Mouse (Mus musculus) spleen, embryonic (tissue): Measurements from ENCODE around the gene Zbtb22.
"Not testable (repeated sequence)": the region's sequence is repeated elsewhere in the genome, so short reads cannot be mapped to it uniquely, and the experiment has no call there.

Experiments used
- CTCF ChIA-PET: fragments of 350-600 bp; sonication (Branson Sonifier 250); formaldehyde crosslinking; loops from one replicate; lab custom pipeline; 2022; lab: Charles Lee

Zbtb22 gene

DNA sequence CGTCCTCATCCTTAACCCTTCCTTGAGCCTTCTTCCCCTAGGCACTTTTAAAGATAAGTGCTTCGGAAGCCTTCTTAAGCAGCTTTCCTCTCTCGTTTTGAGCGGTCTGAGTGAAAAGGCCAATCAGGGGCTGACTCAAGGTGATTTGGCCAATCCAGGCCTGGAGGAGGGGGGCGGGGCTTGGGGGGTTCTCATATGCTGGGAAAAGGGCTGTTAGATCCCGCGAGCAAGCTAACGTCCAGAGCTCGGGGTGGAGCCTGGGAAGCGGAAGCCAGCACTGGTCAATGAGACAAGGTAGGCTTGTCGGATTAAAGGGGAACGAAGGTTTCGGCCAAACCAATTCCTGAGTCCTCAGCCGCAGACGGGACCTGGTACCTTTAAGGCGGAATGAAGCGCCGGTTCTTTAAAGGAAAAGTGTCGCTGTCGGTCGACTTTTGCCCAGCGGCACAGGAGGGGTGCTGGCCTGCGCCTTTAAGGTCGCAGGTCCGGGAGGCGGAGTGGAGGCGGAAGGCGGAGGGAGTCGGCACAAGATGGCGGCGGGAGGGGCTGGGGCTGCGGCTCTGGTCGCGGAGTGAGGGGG lies at the start of gene Zbtb22, which contains the start of gene Tapbp:
Gene Zbtb22, plus strand, starts transcription at position 234 of the 580 bp plus-strand sequence.
Gene Tapbp, plus strand, starts transcription at position 229 of the 580 bp plus-strand sequence.
- CTCF ChIA-PET: interaction anchor here (0.6 to 1.4 kb wide), 2 partner anchors 18 to 1290 kb away, joined by 3 to 6 read pairs; no protein-coding TSS in a partner anchor

DNA sequence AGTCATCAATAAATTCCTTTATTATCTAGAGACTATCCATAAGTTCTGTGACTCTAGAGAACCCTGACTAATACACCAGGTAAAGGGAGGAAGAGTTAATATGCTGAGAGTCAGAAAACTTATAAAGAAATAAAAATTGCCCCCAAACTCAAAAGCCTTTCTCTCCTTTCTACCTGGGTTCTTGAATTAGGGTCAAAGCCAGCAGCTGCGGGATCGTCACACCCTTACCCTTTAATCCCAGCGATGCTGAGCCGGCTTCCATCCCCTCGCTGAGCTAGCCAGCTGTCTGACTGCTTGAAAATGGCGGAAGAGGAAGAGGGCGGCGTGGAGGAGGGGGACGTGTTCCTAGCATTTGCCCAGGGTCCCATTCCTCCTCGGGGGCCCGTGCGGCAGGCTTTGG lies 42.2 kb upstream of the Zbtb22 start, which contains the start of gene Gm7029:
Gene Gm7029, plus strand, starts transcription at position 301 of the 400 bp plus-strand sequence.
- CTCF ChIA-PET: not testable (repeated sequence)

DNA sequence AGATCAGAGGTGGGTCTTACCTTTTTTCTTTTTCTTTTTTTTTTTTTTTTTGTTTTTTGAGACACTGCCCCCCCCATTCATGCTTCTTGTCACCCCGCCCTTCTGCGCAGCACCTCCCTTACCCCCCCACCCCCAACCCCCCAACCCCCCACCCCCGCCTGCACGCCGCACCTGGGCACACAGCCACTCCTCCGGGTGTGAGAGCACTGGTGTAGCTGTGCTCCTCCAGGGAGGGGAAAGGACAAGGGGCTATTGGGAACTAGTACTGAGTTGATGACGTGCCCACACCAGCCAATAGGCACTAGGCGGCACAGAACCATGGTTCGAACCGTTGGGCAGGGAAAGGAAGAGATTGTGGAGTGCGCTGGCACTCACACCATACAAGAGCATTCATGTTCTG lies 41.3 kb upstream of the Zbtb22 start:
- CTCF ChIA-PET: no interaction called here

DNA sequence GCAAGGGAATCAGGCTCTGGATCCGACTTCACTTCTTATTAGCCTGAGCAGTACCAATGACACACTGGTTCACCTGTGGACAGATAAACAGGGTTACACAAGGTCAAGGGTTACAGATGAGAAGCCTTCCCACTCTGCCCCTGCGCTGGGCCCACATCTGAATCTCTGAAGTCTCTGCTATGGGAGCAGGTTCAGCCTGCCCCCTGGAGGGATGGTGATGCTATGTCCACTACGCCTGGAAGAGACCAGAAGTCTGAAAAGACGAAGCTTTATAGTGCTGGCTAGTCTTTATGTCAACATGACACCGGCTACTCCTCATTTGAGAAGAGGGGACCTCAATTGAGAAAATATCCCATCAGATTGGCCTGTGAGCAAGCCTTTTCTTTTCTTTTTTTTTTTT lies 39.9 kb upstream of the Zbtb22 start:
- CTCF ChIA-PET: not testable (repeated sequence)

- CTCF ChIA-PET: not testable (repeated sequence)
Measured at GRCm38 (mm10) chr17:33884320-33884719, 31.4 kb upstream of the Zbtb22 start.

DNA sequence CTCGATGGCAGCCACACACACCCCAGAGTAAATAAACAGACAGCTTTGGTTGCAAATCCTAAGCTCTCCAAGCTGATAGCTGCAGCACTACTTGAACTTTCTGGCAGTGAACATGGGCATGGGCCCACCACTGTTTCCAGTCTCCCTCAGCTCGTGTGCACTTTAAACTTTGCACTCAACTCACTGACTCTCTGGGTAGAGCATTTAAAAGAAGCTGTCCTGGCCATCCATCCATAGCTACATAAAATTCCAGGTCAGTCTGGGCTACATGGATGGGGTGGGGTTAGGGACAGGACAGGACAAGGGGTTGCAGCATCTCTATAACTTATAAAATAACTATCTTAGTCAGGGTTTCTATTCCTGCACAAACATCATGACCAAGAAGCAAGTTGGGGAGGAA lies 27.9 kb upstream of the Zbtb22 start:
- CTCF ChIA-PET: not testable (repeated sequence)

DNA sequence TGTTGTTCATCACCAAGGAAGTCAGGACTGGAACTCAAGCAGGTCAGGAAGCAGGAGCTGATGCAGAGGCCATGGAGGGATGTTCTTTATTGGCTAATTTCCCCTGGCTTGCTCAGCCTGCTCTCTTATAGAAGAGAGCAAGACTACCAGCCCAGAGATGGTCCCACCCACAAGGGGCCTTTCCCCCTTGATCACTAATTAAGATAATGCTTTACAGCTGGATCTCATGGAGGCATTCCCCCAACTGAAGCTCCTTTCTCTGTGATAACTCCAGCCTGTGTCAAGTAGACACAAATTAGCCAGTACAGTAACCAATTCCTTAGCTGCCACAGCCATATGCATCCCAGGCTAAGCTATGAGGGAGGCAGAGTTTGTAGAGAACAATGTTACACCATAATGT lies 27.5 kb upstream of the Zbtb22 start:
- CTCF ChIA-PET: not testable (repeated sequence)

DNA sequence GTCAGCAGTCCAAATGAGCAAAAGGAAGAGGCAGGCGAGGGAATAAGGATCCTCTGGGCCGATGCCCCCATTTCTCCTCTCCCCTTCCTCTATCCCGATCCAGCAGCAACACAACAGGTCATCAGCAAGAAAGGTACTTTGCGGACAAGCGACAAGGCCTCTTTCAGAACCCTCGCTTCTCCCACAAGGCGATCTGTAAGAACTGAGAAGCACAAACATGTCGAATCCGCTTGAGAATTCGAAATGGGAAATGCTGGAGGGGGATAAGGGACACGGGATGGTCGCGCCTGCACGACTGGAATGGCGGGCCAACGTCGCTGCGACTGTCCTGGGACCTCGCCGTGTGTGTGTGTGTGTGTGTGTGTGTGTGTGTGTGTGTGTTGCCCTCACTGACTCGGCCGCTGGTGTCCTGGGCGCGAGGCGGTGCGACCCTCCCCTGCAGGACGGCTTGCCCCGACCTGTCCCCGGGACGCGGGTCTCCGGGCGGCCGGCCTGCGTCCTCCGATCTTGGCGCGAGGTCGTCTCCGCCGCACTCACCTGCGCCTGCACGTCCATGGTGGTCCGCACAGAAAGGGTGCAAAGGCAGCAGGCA lies 25.7 kb upstream of the Zbtb22 start:
- CTCF ChIA-PET: not testable (repeated sequence)

- CTCF ChIA-PET: no interaction called here
Measured at GRCm38 (mm10) chr17:33890533-33891059, 25.1 kb upstream of the Zbtb22 start, which contains the start of gene Kifc1. TSS of gene Kifc1 (minus strand) at chr17:33890661.

DNA sequence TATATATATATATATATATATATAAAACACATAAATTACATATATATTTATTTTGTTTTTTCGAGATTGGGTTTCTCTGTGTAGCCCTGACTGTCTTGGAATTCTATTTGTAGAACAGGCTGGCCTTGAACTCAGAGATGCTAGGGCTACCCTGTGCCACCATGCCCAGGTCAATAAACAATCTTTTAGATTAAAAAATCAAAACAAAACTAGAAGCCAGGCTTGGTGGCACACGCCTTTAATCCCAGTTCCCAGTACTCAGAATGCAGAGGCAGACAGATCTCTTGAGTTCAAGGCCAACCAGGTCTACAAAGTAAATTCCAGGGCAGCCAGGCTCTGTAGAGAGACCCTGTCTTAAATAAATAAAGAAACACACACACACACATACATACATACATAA lies 24.3 kb upstream of the Zbtb22 start:
- CTCF ChIA-PET: no interaction called here

DNA sequence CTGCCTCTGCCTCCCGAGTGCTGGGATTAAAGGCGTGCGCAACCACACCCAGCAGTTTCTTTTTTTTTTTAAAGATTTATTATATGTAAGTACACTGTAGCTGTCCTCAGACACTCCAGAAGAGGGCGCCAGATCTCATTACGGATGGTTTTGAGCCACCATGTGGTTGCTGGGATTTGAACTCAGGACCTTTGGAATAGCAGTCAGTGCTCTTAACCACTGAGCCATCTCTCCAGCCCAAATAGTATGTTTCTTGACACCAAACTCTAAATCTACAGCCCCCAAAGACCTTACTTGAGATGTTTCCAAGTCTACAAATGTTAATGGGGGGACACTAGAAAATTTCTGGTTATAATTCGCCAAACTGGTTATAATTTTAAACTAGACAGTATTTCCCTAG lies 23.8 kb upstream of the Zbtb22 start:
- CTCF ChIA-PET: not testable (repeated sequence)

- CTCF ChIA-PET: no interaction called here
Measured at GRCm38 (mm10) chr17:33892429-33892828, 23.3 kb upstream of the Zbtb22 start.

DNA sequence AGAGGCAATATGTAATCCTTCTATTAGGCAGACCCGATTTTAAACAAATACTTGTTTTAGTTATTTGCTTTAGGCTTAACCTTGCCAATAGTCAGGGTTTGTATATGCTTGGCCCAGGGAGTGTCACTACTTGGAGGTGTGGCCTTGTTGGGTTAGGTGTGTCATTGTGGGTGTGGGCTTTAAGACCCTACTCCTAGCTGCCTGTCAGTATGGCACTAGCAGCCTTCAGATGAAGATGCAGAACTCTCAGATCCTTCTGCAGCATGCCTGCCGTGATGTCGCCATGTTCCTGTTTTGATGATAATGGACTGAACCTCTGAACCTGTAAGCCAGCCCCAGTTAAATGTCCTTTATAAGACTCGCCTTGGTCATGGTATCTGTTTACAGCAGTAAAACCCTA lies 22.7 kb upstream of the Zbtb22 start:
- CTCF ChIA-PET: interaction anchor here (0.7 kb wide), 1 partner anchor 30 kb away, joined by 3 read pairs; no protein-coding TSS in a partner anchor

- CTCF ChIA-PET: interaction anchor here (0.7 to 1.3 kb wide), 6 partner anchors 10 to 28 kb away, joined by 3 to 11 read pairs (median 4); no protein-coding TSS in a partner anchor
Measured at GRCm38 (mm10) chr17:33897114-33897794, 18.4 kb upstream of the Zbtb22 start.

GRCm38 (mm10) chr17:33898193-33898592 lies 17.5 kb upstream of the Zbtb22 start:
- CTCF ChIA-PET: interaction anchor here (0.8 to 1.3 kb wide), 4 partner anchors 9 to 27 kb away, joined by 3 read pairs; partner anchors contain the start of genes Tapbp and Zbtb22

DNA sequence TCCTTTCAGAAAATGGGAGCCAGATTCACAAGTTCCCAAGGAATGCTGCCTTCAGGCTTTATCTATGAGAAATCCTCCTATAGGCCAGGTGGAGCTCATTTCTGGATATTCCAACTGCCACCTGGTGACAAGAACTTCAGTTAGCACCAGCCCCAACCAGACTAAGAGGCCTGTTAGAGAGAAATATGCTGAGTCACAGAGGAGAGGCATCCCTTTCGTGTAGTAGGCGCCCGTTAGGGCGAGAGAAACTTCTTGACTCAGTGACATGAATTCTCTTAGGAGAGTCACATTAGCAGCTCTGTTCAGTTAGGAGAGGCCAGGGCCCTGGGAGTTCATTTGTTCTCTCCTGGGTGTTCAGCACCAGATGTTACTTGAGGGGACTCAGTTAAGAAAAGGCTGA lies 16.1 kb upstream of the Zbtb22 start:
- CTCF ChIA-PET: no interaction called here

- CTCF ChIA-PET: interaction anchor here (0.7 kb wide), 1 partner anchor 200 kb away, joined by 14 read pairs; no protein-coding TSS in a partner anchor
Measured at GRCm38 (mm10) chr17:33900281-33900988, 15.3 kb upstream of the Zbtb22 start.

GRCm38 (mm10) chr17:33900989-33901314 lies 14.8 kb upstream of the Zbtb22 start:
- CTCF ChIA-PET: no interaction called here

DNA sequence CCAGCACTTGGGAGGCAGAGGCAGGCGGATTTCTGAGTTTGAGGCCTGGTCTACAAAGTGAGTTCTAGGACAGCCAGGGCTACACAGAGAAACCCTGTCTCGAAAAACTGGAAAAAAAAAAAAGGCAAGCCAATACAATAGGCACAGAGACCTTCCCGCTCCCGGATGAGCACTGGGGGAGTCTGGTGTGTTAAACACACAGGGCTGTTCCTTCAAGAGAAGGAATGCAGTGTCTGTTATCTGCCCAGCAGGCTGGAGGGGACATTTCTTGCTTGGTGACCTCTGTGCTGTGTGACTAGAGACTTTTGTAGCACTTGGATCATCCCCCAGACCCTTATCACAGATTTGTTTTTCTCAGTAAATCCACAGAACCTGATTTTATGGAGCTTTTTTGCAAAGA lies 14.1 kb upstream of the Zbtb22 start:
- CTCF ChIA-PET: interaction anchor here (0.6 kb wide), 1 partner anchor 250 kb away, joined by 3 read pairs; no protein-coding TSS in a partner anchor

- CTCF ChIA-PET: interaction anchor here (0.5 to 0.6 kb wide), 2 partner anchors 67 to 249 kb away, joined by 3 read pairs; no protein-coding TSS in a partner anchor
Measured at GRCm38 (mm10) chr17:33902079-33902478, 13.6 kb upstream of the Zbtb22 start.

DNA sequence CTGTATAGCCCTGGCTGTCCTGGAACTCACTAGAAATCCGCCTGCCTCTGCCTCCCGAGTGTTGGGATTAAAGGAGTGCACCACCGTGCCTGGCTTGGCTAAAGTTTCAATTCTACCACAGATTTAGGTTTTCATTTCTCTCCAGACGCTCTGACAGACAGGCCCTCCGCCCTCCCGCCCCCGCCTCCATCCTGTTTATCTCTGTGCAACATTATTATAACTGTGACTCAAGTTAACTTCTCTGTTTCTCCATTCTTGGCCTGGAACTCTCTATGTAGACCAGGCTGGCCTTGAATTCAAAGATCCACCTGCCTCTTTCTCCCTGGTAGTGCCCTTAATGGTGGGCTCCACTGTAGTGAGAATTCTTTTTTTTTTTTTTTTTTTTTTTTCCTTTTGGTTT lies 13.2 kb upstream of the Zbtb22 start:
- CTCF ChIA-PET: interaction anchor here (0.5 kb wide), 1 partner anchor 68 kb away, joined by 3 read pairs; no protein-coding TSS in a partner anchor
